Mouse (Mus musculus) small intestine, adult 2 months (tissue): Measurements from ENCODE around the gene Yju2. TPM values are rescaled to one million over a fixed set of nuclear protein-coding genes. Genes with fewer than 3 reads are reported as not detected.

ENCODE experiments used
- H3K27ac ChIP-seq: fragments of 200-500 bp; 2 replicates; pipeline ENCODE4 v1.5.1; 2012; ENCODE audit warnings: low read depth, low read length, control low read depth, inconsistent platforms; ENCODE audit not compliant: insufficient read depth
- H3K27me3 ChIP-seq: fragments of 200-500 bp; 2 replicates; pipeline ENCODE4 v1.6.1; 2012; ENCODE audit warnings: mild to moderate bottlenecking, moderate library complexity, low read length, inconsistent platforms; ENCODE audit not compliant: control insufficient read depth, insufficient read depth
- H3K36me3 ChIP-seq: fragments of 200-500 bp; 2 replicates; pipeline ENCODE4 v1.6.1; 2012; ENCODE audit warnings: mild to moderate bottlenecking, low read length, control low read depth, inconsistent platforms; ENCODE audit not compliant: control insufficient read depth, insufficient read depth
- H3K4me1 ChIP-seq: fragments of 200-500 bp; 2 replicates; pipeline ENCODE4 v1.6.1; 2012; ENCODE audit warnings: low read length, inconsistent platforms, mixed read lengths; ENCODE audit not compliant: control insufficient read depth, insufficient read depth, insufficient read length
- H3K4me3 ChIP-seq: fragments of 200-500 bp; 2 replicates; pipeline ENCODE4 v1.5.1; 2012; ENCODE audit warnings: low read depth, mild to moderate bottlenecking, control low read depth, inconsistent platforms, low read length, moderate library complexity
- CTCF ChIP-seq: fragments of 200-500 bp; IDR thresholded peaks from 2 replicates; pipeline ENCODE4 v1.5.1; 2012; ENCODE audit warnings: low read depth, mild to moderate bottlenecking, control low read depth, inconsistent platforms, low read length, moderate library complexity, mixed read lengths; ENCODE audit not compliant: insufficient replicate concordance, insufficient read length; ENCODE audit errors: extremely low read depth
- POLR2A ChIP-seq: fragments of 200-500 bp; IDR thresholded peaks from 2 replicates; pipeline ENCODE4 v1.6.1; 2012; ENCODE audit warnings: low read depth, mild to moderate bottlenecking, control low read depth, inconsistent platforms, low read length, moderate library complexity
- WGBS: fragments of 180-500 bp; shearing (Covaris S2); methylation state at CpG from one replicate; pipeline ENCODE4 v1.1.7; 2018; 5-methylcytosine and 5-hydroxymethylcytosine counted together
- polyA plus RNA-seq: library from polyadenylated mRNA; depleted of rRNA; stranded (reverse); fragments of >200 nt; gene quantifications from 2 replicates; pipeline ENCODE4 v1.2.3, GENCODE M21; 2012

The Yju2 gene
- polyA plus RNA-seq, 1 experiment: 7.9 TPM

GRCm38 (mm10) chr17:55999794-56000499 lies 41.0 kb downstream of the Yju2 start:
- Histone ChIP-seq H3K4me1 (peaks cover 23% of the 10 kb centered on the region), H3K4me3 (no peak overlapping the region), H3K27me3 (no peaks in the 10 kb centered on the region), H3K36me3 (peaks cover 47% of the 10 kb centered on the region), H3K27ac (no peak overlapping the region)
- no peak for TF ChIP-seq POLR2A
- TF ChIP-seq CTCF: no peak
- 66% methylated on average over 30 of the region's 30 CpGs for WGBS

GRCm38 (mm10) chr17:56003000-56003399 lies 44.1 kb downstream of the Yju2 start:
- no peak for TF ChIP-seq POLR2A
- no peak for TF ChIP-seq CTCF
- H3K4me1 ChIP-seq: peaks cover 6% of the 10 kb centered on the region; the same call in 1 of the 2 replicates
- 82% methylated on average over 3 of the region's 3 CpGs for WGBS
- no peak overlapping the region for H3K27ac ChIP-seq
- no peak overlapping the region for H3K4me3 ChIP-seq
- H3K36me3 ChIP-seq: peaks cover 35% of the 10 kb centered on the region
- no peaks in the 10 kb centered on the region for H3K27me3 ChIP-seq

GRCm38 (mm10) chr17:56005415-56006061 lies 46.6 kb downstream of the Yju2 start, which contains the start of the genes Stap2 and Mpnd:
Stap2 (minus strand) TSS chr17:56005584.
Mpnd (plus strand) TSS chr17:56005711.
- Histone ChIP-seq H3K36me3 (peaks cover 19% of the 10 kb centered on the region), H3K4me1 (peaks cover 14% of the 10 kb centered on the region), H3K27ac (peak within 1 kb of the TSS; percentile 98), H3K4me3 (peak within 1 kb of the TSS; percentile 80), H3K27me3 (no peaks in the 10 kb centered on the region)
- 17% methylated on average over 13 of the region's 13 CpGs for WGBS
- TF ChIP-seq CTCF (no peak), POLR2A (peak; percentile 59)

- Histone ChIP-seq H3K27me3 (no peaks in the 10 kb centered on the region), H3K36me3 (peaks cover 10% of the 10 kb centered on the region), H3K4me3 (peak overlapping the region; percentile 53), H3K4me1 (peaks cover 15% of the 10 kb centered on the region), H3K27ac (peak overlapping the region; percentile 98)
- TF ChIP-seq POLR2A: no peak
- no peak for TF ChIP-seq CTCF
- 32% methylated on average over 10 of the region's 10 CpGs for WGBS
Measured at GRCm38 (mm10) chr17:56006956-56007355, 48.1 kb downstream of the Yju2 start.

GRCm38 (mm10) chr17:56007444-56008355 lies 48.8 kb downstream of the Yju2 start:
- TF ChIP-seq CTCF (no peak), POLR2A (no peak)
- peak overlapping the region; percentile 86 for H3K4me3 ChIP-seq
- WGBS: 13% methylated on average over 14 of the region's 14 CpGs
- H3K4me1 ChIP-seq: peaks cover 15% of the 10 kb centered on the region
- no peaks in the 10 kb centered on the region for H3K27me3 ChIP-seq
- H3K36me3 ChIP-seq: peaks cover 11% of the 10 kb centered on the region
- H3K27ac ChIP-seq: peak overlapping the region; percentile 98

- peak overlapping the region; percentile 98 for H3K27ac ChIP-seq
- H3K4me3 ChIP-seq: peak overlapping the region; percentile 86
- TF ChIP-seq CTCF: no peak
- TF ChIP-seq POLR2A: peak; percentile 41; the same call in 1 of the 2 replicates
- WGBS: under 1% methylated on average over 21 of the region's 21 CpGs
- H3K27me3 ChIP-seq: no peaks in the 10 kb centered on the region
- peaks cover 12% of the 10 kb centered on the region for H3K4me1 ChIP-seq
- H3K36me3 ChIP-seq: peaks cover 10% of the 10 kb centered on the region
Measured at GRCm38 (mm10) chr17:56008356-56009087, 49.6 kb downstream of the Yju2 start.
